Mouse (Mus musculus) CD4-positive, CD25-positive, alpha-beta regulatory T cell, adult 4 months (primary cell): Measurements from ENCODE around the gene Prrc2b. TPM values are rescaled to one million over a fixed set of nuclear protein-coding genes. Genes with fewer than 3 reads are reported as not detected.

Source experiments
- ATAC-seq: one replicate; pipeline ENCODE4 v1.8.0; 2017
- polyA plus RNA-seq, 2 experiments: library from polyadenylated mRNA; unstranded; fragments of 100-300 nt; shearing (Covaris generic); gene quantifications; one replicate each; pipeline ENCODE4 v1.2.1; 2017

The Prrc2b gene
- polyA plus RNA-seq, 2 experiments from 2014 or later, result 31.7 to 32.9 TPM

- peak; percentile 45 for ATAC-seq
Measured at GRCm38 (mm10) chr2:32236760-32237487, 86.0 kb downstream of the Prrc2b start.

- ATAC-seq, result no peak
Measured at GRCm38 (mm10) chr2:32237571-32237970, 86.7 kb downstream of the Prrc2b start.

GRCm38 (mm10) chr2:32238708-32239435 lies 88.0 kb downstream of the Prrc2b start:
- no peak for ATAC-seq

- ATAC-seq, result no peak
Measured at GRCm38 (mm10) chr2:32240591-32240990, 89.7 kb downstream of the Prrc2b start.

GRCm38 (mm10) chr2:32242986-32243385 lies 92.1 kb downstream of the Prrc2b start:
- no peak for ATAC-seq

- ATAC-seq, result no peak
Measured at GRCm38 (mm10) chr2:32246741-32247140, 95.9 kb downstream of the Prrc2b start.

GRCm38 (mm10) chr2:32248377-32249361 lies 97.8 kb downstream of the Prrc2b start:
- ATAC-seq, result no peak

- no peak for ATAC-seq
Measured at GRCm38 (mm10) chr2:32251791-32252527, 101.1 kb downstream of the Prrc2b start.

GRCm38 (mm10) chr2:32252658-32253057 lies 101.8 kb downstream of the Prrc2b start:
- ATAC-seq, result no peak

GRCm38 (mm10) chr2:32253352-32253751 lies 102.5 kb downstream of the Prrc2b start:
- no peak for ATAC-seq

GRCm38 (mm10) chr2:32254563-32254962 lies 103.7 kb downstream of the Prrc2b start:
- ATAC-seq, result no peak

GRCm38 (mm10) chr2:32256273-32256672 lies 105.4 kb downstream of the Prrc2b start:
- no peak for ATAC-seq

- no peak for ATAC-seq
Measured at GRCm38 (mm10) chr2:32258887-32259533, 108.1 kb downstream of the Prrc2b start.

GRCm38 (mm10) chr2:32259657-32260417 lies 109.0 kb downstream of the Prrc2b start, which contains the start of gene Uck1:
Uck1 (minus strand) TSS chr2:32260159.
- ATAC-seq, result peak; percentile 94

- ATAC-seq, result peak; percentile 51
Measured at GRCm38 (mm10) chr2:32260635-32261034, 109.8 kb downstream of the Prrc2b start.

GRCm38 (mm10) chr2:32275823-32276222 lies 124.9 kb downstream of the Prrc2b start:
- ATAC-seq, result no peak

- no peak for ATAC-seq
Measured at GRCm38 (mm10) chr2:32282289-32282688, 131.4 kb downstream of the Prrc2b start.

GRCm38 (mm10) chr2:32282727-32283126 lies 131.8 kb downstream of the Prrc2b start:
- no peak for ATAC-seq

- ATAC-seq, result no peak
Measured at GRCm38 (mm10) chr2:32283986-32284385, 133.1 kb downstream of the Prrc2b start.
